Mouse (Mus musculus): ENCODE results near the gene Shb.

Gene Shb

GRCm38 (mm10) chr4:45421519-45422260, 110.6 kb downstream of the Shb start:
- no peak for DNase-seq (ENCODE audit: low spot score in 2 of 2)

DNA sequence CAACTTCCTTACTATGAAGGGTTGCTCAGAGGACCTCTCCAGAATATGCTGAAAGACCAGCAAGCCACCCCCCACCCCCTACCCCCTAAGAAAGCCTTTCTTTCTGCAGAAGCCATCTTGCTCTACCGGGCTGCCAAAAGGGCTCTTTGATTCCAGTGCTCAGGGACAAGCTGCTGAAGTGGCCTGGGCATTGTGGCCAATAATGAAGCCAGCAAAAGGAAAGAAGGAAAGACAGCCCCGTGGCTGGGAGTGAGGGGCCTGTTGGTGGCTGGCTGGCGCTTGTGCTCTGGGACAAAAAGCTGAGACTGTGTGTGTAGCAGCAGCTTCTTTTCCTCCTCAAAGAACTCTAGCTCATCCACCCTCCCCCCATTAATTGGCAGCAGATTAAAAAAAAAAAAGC, 111.5 kb downstream of the Shb start:
- no peak for DNase-seq (ENCODE audit: low spot score in 2 of 2)

DNA sequence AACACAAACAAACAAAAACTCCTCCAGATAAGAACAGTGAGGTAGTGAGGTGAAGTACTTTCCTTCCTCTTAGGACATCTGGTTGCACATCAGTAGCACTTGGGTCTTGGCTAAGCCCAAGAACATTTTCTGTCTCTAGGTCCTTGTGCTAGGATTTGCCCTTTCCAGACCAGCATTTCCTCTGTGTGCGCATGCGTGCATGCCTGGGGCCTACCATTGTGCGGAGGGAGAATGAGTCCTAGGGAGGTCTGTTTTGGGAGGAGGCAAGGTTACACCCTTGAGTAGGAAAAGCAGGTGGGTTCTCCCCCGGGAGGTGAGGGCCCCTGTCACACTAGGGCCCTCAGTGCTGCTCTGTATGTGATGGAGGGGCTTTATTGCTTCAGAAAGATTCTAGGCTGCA, 113.2 kb downstream of the Shb start:
- no peak for DNase-seq (ENCODE audit: low spot score in 2 of 2)

DNA sequence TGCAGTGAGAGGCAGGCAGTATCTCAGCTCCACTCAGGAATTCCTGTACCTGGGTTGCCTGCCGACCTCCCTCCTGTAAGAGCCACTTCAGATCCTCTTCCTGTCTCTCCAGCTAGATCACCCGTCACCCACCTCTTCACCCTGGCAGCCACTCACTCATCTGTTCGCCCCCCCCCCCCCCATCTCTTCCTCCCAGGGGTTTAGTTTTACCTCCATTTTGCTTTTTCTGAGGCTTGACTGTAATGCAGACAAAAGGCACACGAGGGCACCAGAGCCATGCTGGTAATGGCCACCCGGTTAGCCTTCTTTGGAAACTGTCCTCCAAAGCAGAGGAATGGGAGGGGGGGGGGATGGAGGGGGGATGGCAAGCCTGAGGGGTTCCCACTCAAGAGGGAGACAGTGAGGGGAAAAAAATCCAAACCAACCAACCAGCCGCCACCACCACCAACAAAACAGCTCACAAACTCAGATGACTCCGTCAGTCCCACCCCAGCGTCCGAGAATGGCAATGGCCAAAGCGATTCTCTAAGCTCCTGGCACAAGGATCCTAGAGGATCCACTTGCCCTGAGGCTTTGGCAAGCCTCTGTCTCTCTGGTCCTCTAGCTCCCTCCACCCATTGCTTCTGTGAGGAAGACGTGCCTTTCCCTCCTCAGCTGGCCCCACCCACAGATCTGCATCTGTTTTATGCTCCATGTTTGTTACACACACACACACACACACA, 113.9 kb downstream of the Shb start:
- no peak for DNase-seq (ENCODE audit: low spot score in 2 of 2)

- DNase-seq (ENCODE audit: low spot score in 2 of 2), result no peak
These were observed 116.0 kb downstream of the Shb start for GRCm38 (mm10) chr4:45416314-45416713.

- DNase-seq (ENCODE audit: low spot score in 2 of 2), result no peak
These were observed 118.5 kb downstream of the Shb start for GRCm38 (mm10) chr4:45413674-45414338.

DNA sequence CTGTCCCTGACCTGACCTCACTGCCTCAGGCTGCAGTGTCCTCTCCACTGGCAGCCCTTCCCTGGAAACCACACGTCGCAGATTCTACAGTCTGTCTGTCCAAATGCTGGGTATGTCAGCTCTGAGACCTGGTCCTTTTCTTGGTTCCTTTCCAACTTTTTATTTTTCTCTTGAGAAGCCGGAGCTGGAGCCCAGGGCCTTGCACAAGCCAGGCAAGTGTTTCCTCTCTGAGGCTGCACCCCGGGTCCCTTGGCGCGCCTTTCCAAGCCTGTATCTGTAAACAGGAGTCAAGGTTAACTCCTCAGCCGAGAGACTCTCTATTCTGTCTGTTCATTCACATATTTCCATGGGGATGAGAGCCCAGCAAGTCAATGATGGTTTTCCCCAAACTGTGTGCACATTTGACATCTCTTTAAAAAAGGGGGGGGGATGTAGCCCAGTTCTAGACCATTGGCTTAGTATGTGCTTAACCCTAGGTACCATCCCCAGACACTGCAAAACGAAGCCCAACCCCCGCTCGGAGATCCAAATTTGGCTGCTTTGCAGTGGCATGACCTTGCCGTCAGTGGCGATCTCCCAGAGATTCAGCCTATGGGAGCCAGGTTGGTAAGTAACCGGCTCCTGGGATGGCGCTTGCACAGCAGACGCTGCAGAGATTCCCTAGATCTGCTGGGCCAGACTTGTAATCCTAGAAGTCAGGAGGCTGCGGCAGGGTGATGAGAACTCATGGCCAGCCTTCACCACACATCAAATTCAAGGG, 119.7 kb downstream of the Shb start:
- DNase-seq (ENCODE audit: low spot score in 2 of 2), result no peak

- no peak for DNase-seq (ENCODE audit: low spot score in 2 of 2)
These were observed 121.0 kb downstream of the Shb start for GRCm38 (mm10) chr4:45411181-45411790.

GRCm38 (mm10) chr4:45409270-45409669, 123.0 kb downstream of the Shb start:
- peak; percentile 56 to 75 for DNase-seq (ENCODE audit: low spot score in 2 of 2)

- peak; percentile 80 to 84 for DNase-seq (ENCODE audit: low spot score in 2 of 2)
These were observed 123.7 kb downstream of the Shb start, which contains the start of gene Slc25a51 for GRCm38 (mm10) chr4:45408427-45409132. TSS of gene Slc25a51 (minus strand) at chr4:45408766.

DNA sequence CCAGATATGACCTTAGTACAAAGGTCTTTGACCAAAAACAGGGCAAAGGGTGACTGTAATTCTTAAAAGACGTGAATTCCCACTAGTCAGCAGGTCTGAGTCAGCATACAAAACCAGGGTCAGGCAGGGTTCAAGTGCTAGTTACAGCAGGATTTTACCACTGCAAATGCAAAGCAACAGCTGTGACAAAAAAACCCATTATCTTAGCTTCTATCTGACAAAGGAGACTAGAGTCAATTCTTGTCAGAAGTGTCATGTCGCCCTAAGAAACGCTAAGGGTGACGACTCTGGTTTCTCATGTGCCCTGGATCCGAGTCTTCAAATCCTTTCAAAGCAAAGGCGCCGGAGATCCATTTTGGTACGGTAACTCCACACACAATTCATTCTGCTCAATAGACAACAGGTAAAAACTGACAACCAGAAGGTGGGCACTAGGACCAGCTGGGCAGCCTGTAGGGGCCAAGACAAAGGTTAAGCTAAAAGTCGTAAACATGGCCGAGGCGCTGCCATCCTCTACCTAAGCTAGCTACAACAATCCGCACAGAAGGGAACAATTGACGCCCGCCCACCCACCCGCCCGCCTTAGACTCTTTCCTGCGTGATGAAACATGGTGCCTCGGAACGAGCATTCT, 124.5 kb downstream of the Shb start:
- no peak for DNase-seq (ENCODE audit: low spot score in 2 of 2)

GRCm38 (mm10) chr4:45407001-45407702, 125.1 kb downstream of the Shb start:
- DNase-seq (ENCODE audit: low spot score in 2 of 2), result no peak

DNA sequence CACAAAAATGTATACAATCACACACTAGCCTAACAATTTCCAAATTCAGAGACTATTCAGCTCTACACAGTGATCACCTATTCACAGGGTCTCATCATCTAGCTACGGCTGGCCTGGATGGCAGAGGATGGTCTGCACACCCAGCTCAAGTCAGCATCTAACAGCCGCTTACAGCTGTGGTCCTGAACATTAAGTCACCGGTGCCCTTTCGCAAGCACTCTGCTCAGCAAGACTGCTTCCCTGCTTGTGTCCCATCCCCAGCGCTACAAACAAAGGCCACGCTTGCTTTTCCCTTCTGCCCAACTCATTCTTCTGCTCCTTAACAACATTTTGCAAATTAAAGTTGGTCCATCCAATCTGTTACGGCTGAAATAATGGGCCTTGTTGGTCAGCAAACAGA, 125.9 kb downstream of the Shb start:
- DNase-seq (ENCODE audit: low spot score in 2 of 2), result no peak

DNA sequence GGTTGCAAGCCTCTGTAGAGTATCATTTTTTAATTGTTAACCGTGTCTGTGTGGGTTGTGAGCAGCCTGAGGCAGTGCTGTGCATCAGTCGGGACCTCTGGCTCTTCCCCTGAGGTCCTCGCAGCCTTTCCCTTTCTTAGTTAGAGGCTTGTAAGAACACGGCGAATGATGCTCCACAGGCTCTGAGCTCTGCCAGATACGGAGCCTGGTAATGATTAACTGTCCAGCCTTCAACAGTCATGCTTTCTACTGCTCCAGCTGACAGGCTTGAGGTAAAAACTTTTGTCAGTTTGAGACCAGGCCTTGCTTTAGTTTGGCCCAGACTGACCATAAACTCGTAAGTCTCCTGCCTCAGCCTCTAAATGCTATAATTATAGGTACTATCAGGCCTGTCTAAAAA, 127.0 kb downstream of the Shb start:
- DNase-seq (ENCODE audit: low spot score in 2 of 2), result no peak

DNA sequence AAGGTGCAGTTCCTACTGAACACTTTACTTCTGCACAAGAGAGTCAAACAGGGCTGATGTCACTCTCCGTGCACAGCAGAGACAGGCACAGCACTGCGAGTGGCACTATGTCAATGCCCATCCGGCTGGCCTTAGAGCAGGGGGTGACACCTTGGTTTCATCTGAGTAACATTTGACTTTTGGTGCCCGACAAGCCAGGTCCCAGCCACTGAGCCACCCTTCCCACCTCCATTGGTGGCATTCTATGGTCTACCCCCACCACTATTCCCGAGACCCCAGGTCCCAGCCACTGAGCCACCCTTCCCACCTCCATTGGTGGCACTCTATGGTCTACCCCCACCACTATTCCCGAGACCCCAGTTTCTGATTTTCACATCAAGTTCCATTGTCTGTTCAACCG, 128.2 kb downstream of the Shb start:
- DNase-seq (ENCODE audit: low spot score in 2 of 2), result peak in 1 of 2 experiments; percentile 55

GRCm38 (mm10) chr4:45403499-45403878, 128.8 kb downstream of the Shb start:
- DNase-seq (ENCODE audit: low spot score in 2 of 2), result peak in 1 of 2 experiments; percentile 52

DNA sequence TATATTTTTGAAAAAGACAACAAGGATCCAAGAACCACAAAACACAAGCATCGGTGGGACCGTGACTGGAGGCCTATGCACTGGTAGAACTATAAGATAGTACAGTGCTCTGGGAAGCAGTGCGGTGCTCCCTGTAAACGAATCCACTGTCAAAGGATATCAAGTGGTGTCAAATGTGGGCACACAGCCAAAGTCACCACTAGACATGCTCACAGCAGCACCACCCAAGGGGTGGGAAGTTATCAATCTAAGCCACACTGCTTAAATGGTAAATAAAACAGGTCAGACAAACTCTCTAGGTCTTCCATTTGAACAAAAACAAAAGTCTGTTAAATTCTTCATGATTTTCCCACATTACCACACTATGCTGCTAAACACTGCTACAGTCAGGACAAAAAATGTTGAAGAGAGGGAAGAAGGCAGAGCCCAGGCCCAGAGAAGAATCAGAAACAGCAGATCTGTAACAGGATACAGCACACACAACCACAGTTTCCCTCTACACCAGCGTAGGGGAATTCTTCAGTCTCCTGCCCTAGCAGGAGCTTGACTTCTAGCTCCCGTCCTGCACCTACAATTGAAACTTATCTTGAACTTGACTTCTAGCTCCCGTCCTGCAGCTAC, 129.3 kb downstream of the Shb start:
- peak in 1 of 2 experiments; percentile 52 for DNase-seq (ENCODE audit: low spot score in 2 of 2)

- DNase-seq (ENCODE audit: low spot score in 2 of 2), result no peak
These were observed 130.0 kb downstream of the Shb start for GRCm38 (mm10) chr4:45402281-45402680.

All from urinary bladder, postnatal 4 days (tissue).